Mouse (Mus musculus): ENCODE results near the gene Olfr803. TPM values are rescaled to one million over a fixed set of nuclear protein-coding genes. Genes with fewer than 3 reads are reported as not detected.

Olfr803 gene
- polyA plus RNA-seq, 1 experiment = not detected

DNA sequence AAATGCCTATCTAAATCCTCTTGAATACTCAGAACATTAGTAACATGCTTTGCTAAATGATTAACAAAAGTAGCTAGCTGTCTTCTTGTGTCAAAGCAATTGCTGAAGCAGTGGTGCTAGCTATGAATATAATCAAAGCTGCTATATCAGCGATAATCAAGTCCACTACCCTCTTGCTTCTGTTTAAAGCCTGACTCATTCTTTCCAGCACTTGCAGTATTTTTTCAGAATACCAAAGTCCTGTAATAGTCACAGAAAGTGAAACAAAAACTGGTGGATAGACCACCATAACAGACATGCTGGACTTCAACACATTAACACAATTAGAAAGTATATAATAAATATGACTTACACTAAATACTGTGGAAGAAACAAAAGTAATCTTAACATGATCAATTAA is 42.3 kb downstream of the Olfr803 start:
- H3K4me1 ChIP-seq (ENCODE audit: control insufficient read depth, insufficient read depth, low read length) = no peaks in the 10 kb centered on the region
- no peaks in the 10 kb centered on the region for H3K36me3 ChIP-seq (ENCODE audit: control insufficient read depth, insufficient read depth, low read length)
- no peak overlapping the region for H3K27ac ChIP-seq (ENCODE audit: control insufficient read depth, insufficient read depth, low read depth, low read length)
- no peak overlapping the region for H3K4me3 ChIP-seq (ENCODE audit: control insufficient read depth, low read depth, low read length)
- TF ChIP-seq CTCF (IDR thresholded peaks at IDR 0.05; ENCODE audit: control insufficient read depth, insufficient read depth, insufficient replicate concordance, low read depth, low read length) (no peak), POLR2A (IDR thresholded peaks at IDR 0.05; ENCODE audit: control insufficient read depth, low read depth, low read length) (no peak)
- no peaks in the 10 kb centered on the region for H3K27me3 ChIP-seq (ENCODE audit: control insufficient read depth, insufficient read depth, low read length)

Other genes with a start within 250 kb of the Olfr803 start
- 1.5 TPM in 2 replicates for gene Olfr787, start 232.4 kb downstream of the Olfr803 start, polyA plus RNA-seq (2012; rRNA removed)
- gene Olfr788, start 223.3 kb downstream of the Olfr803 start, polyA plus RNA-seq (2012; rRNA removed) = 0.53 and 0.57 TPM in 2 replicates
- gene Olfr789, start 209.5 kb downstream of the Olfr803 start, polyA plus RNA-seq (2012; rRNA removed) = 0.05 TPM in 1 of 2 replicates, not detected in the other
- gene Olfr790, start 195.8 kb downstream of the Olfr803 start, polyA plus RNA-seq (2012; rRNA removed) = 0.29 TPM in 1 of 2 replicates, not detected in the other
- gene Olfr791, start 172.5 kb downstream of the Olfr803 start, polyA plus RNA-seq (2012; rRNA removed) = not detected in 2 replicates
- gene Olfr792, start 155.1 kb downstream of the Olfr803 start, polyA plus RNA-seq (2012; rRNA removed) = not detected in 2 replicates
- gene Olfr794, start 126.6 kb downstream of the Olfr803 start, polyA plus RNA-seq (2012; rRNA removed) = not detected in 2 replicates
- gene Olfr796, start 81.7 kb downstream of the Olfr803 start, polyA plus RNA-seq (2012; rRNA removed) = not detected in 2 replicates
- gene Olfr798, start 66.4 kb downstream of the Olfr803 start, polyA plus RNA-seq (2012; rRNA removed) = not detected in 2 replicates
- gene Olfr799, start 56.8 kb downstream of the Olfr803 start, polyA plus RNA-seq (2012; rRNA removed) = not detected in 2 replicates
- gene Olfr800, start 36.6 kb downstream of the Olfr803 start, polyA plus RNA-seq (2012; rRNA removed) = not detected in 2 replicates
- gene Olfr801, start 20.4 kb downstream of the Olfr803 start, polyA plus RNA-seq (2012; rRNA removed) = not detected in 2 replicates
- not detected in 2 replicates for gene Olfr802, start 6.1 kb downstream of the Olfr803 start, polyA plus RNA-seq (2012; rRNA removed)
- not detected in 2 replicates for gene Olfr804, start 8.9 kb upstream of the Olfr803 start, polyA plus RNA-seq (2012; rRNA removed)
- 0.04 TPM in 1 of 2 replicates, not detected in the other for gene Olfr805, start 35.1 kb upstream of the Olfr803 start, polyA plus RNA-seq (2012; rRNA removed)
- not detected in 2 replicates for gene Olfr806, start 47.6 kb upstream of the Olfr803 start, polyA plus RNA-seq (2012; rRNA removed)
- not detected in 2 replicates for gene Olfr807, start 63.5 kb upstream of the Olfr803 start, polyA plus RNA-seq (2012; rRNA removed)
- gene Olfr808, start 71.2 kb upstream of the Olfr803 start, polyA plus RNA-seq (2012; rRNA removed) = not detected in 2 replicates
- gene Olfr809, start 80.4 kb upstream of the Olfr803 start, polyA plus RNA-seq (2012; rRNA removed) = not detected in 2 replicates
- not detected in 2 replicates for gene Olfr810, start 100.6 kb upstream of the Olfr803 start, polyA plus RNA-seq (2012; rRNA removed)
- gene Olfr811, start 110.1 kb upstream of the Olfr803 start, polyA plus RNA-seq (2012; rRNA removed) = not detected in 2 replicates
- gene Olfr812, start 151.8 kb upstream of the Olfr803 start, polyA plus RNA-seq (2012; rRNA removed) = not detected in 2 replicates
- gene Olfr813, start 161.1 kb upstream of the Olfr803 start, polyA plus RNA-seq (2012; rRNA removed) = not detected in 2 replicates
- not detected in 2 replicates for gene Olfr814, start 185.6 kb upstream of the Olfr803 start, polyA plus RNA-seq (2012; rRNA removed)
- not detected in 2 replicates for gene Olfr815, start 211.6 kb upstream of the Olfr803 start, polyA plus RNA-seq (2012; rRNA removed)
- gene Olfr816, start 221.3 kb upstream of the Olfr803 start, polyA plus RNA-seq (2012; rRNA removed) = not detected in 2 replicates